Mouse (Mus musculus): ENCODE data around the gene Smim17. TPM values are rescaled to one million over a fixed set of nuclear protein-coding genes. Genes with fewer than 3 reads are reported as not detected.

The Smim17 gene
- polyA plus RNA-seq, 1 experiment from 2014 or later = not detected

GRCm38 (mm10) chr7:6383044-6383455, 15.5 kb upstream of the Smim17 start, which contains the start of gene Zfp28:
Zfp28 (plus strand) TSS chr7:6383295.
- peak within 1 kb of the TSS; percentile 47 for H3K4me3 ChIP-seq (ENCODE audit: inconsistent target)
- 0% methylated on average over 28 of the region's 28 CpGs for WGBS (ENCODE audit: missing documents)
- no peaks in the 10 kb centered on the region for H3K79me2 ChIP-seq (ENCODE audit: inconsistent target)
- H3K27ac ChIP-seq = peak within 1 kb of the TSS; percentile 21; the same call in 1 of the 2 replicates
- peaks cover 8% of the 10 kb centered on the region; the same call in 1 of the 2 replicates for H3K36me3 ChIP-seq (ENCODE audit: inconsistent target)

GRCm38 (mm10) chr7:6384011-6384410, 14.5 kb upstream of the Smim17 start:
- H3K4me3 ChIP-seq (ENCODE audit: inconsistent target) = peak overlapping the region; percentile 47; the same call in 1 of the 2 replicates
- no peaks in the 10 kb centered on the region for H3K79me2 ChIP-seq (ENCODE audit: inconsistent target)
- WGBS (ENCODE audit: missing documents) = 6% methylated on average over 8 of the region's 8 CpGs
- H3K36me3 ChIP-seq (ENCODE audit: inconsistent target) = peaks cover 2% of the 10 kb centered on the region; the same call in 1 of the 2 replicates
- peak overlapping the region; percentile 21; the same call in 1 of the 2 replicates for H3K27ac ChIP-seq

GRCm38 (mm10) chr7:6386995-6387394, 11.5 kb upstream of the Smim17 start:
- WGBS (ENCODE audit: missing documents) = 100% methylated on average over 5 of the region's 8 CpGs
- H3K27ac ChIP-seq = no peak overlapping the region
- peaks cover 28% of the 10 kb centered on the region for H3K36me3 ChIP-seq (ENCODE audit: inconsistent target)
- no peaks in the 10 kb centered on the region for H3K79me2 ChIP-seq (ENCODE audit: inconsistent target)
- H3K4me3 ChIP-seq (ENCODE audit: inconsistent target) = no peak overlapping the region

GRCm38 (mm10) chr7:6388971-6389370, 9.5 kb upstream of the Smim17 start:
- no peaks in the 10 kb centered on the region for H3K79me2 ChIP-seq (ENCODE audit: inconsistent target)
- H3K36me3 ChIP-seq (ENCODE audit: inconsistent target) = peaks cover 46% of the 10 kb centered on the region
- H3K27ac ChIP-seq = no peak overlapping the region
- 76% methylated on average over 5 of the region's 5 CpGs for WGBS (ENCODE audit: missing documents)
- no peak overlapping the region for H3K4me3 ChIP-seq (ENCODE audit: inconsistent target)

- peaks cover 50% of the 10 kb centered on the region for H3K36me3 ChIP-seq (ENCODE audit: inconsistent target)
- WGBS (ENCODE audit: missing documents) = 89% methylated on average over 4 of the region's 5 CpGs
- no peaks in the 10 kb centered on the region for H3K79me2 ChIP-seq (ENCODE audit: inconsistent target)
- H3K27ac ChIP-seq = no peak overlapping the region
- no peak overlapping the region for H3K4me3 ChIP-seq (ENCODE audit: inconsistent target)
Measured at GRCm38 (mm10) chr7:6389449-6389848, 9.1 kb upstream of the Smim17 start.

- no peaks in the 10 kb centered on the region for H3K36me3 ChIP-seq (ENCODE audit: inconsistent target)
- no peak within 1 kb of the TSS for H3K27ac ChIP-seq
- no peak within 1 kb of the TSS for H3K4me3 ChIP-seq (ENCODE audit: inconsistent target)
- no peaks in the 10 kb centered on the region for H3K79me2 ChIP-seq (ENCODE audit: inconsistent target)
- 2% methylated on average over 17 of the region's 17 CpGs for WGBS (ENCODE audit: missing documents)
Measured at GRCm38 (mm10) chr7:6410043-6410442, 11.5 kb downstream of the Smim17 start, which contains the start of gene Gm20715. Gm20715 (plus strand) TSS chr7:6410277.

- WGBS (ENCODE audit: missing documents) = 14% methylated on average over 17 of the region's 22 CpGs
- no peak overlapping the region for H3K27ac ChIP-seq
- no peak overlapping the region for H3K4me3 ChIP-seq (ENCODE audit: inconsistent target)
- no peaks in the 10 kb centered on the region for H3K36me3 ChIP-seq (ENCODE audit: inconsistent target)
- no peaks in the 10 kb centered on the region for H3K79me2 ChIP-seq (ENCODE audit: inconsistent target)
Measured at GRCm38 (mm10) chr7:6414626-6415441, 16.3 kb downstream of the Smim17 start.

GRCm38 (mm10) chr7:6415442-6415787, 16.9 kb downstream of the Smim17 start:
- 26% methylated on average over 8 of the region's 8 CpGs for WGBS (ENCODE audit: missing documents)
- Histone ChIP-seq H3K79me2 (ENCODE audit: inconsistent target) (no peaks in the 10 kb centered on the region), H3K4me3 (ENCODE audit: inconsistent target) (no peak overlapping the region), H3K27ac (no peak overlapping the region), H3K36me3 (ENCODE audit: inconsistent target) (no peaks in the 10 kb centered on the region)

- Histone ChIP-seq H3K36me3 (ENCODE audit: inconsistent target) (no peaks in the 10 kb centered on the region), H3K4me3 (ENCODE audit: inconsistent target) (no peak overlapping the region), H3K27ac (no peak overlapping the region), H3K79me2 (ENCODE audit: inconsistent target) (no peaks in the 10 kb centered on the region)
- 63% methylated on average over 6 of the region's 6 CpGs for WGBS (ENCODE audit: missing documents)
Measured at GRCm38 (mm10) chr7:6419894-6420293, 21.4 kb downstream of the Smim17 start.

- WGBS (ENCODE audit: missing documents) = 80% methylated on average over 3 of the region's 3 CpGs
- Histone ChIP-seq H3K27ac (no peak overlapping the region), H3K79me2 (ENCODE audit: inconsistent target) (no peaks in the 10 kb centered on the region), H3K4me3 (ENCODE audit: inconsistent target) (no peak overlapping the region), H3K36me3 (ENCODE audit: inconsistent target) (no peaks in the 10 kb centered on the region)
Measured at GRCm38 (mm10) chr7:6429381-6429780, 30.9 kb downstream of the Smim17 start.

GRCm38 (mm10) chr7:6430342-6430741, 31.8 kb downstream of the Smim17 start:
- no peak overlapping the region for H3K4me3 ChIP-seq (ENCODE audit: inconsistent target)
- H3K27ac ChIP-seq = no peak overlapping the region
- no peaks in the 10 kb centered on the region for H3K79me2 ChIP-seq (ENCODE audit: inconsistent target)
- WGBS (ENCODE audit: missing documents) = 21% methylated on average over 2 of the region's 2 CpGs
- no peaks in the 10 kb centered on the region for H3K36me3 ChIP-seq (ENCODE audit: inconsistent target)

GRCm38 (mm10) chr7:6438388-6438787, 39.9 kb downstream of the Smim17 start, which contains the start of gene Olfr1344:
Olfr1344 (plus strand) TSS chr7:6438688.
- WGBS (ENCODE audit: missing documents) = 63% methylated on average over 3 of the region's 3 CpGs

GRCm38 (mm10) chr7:6441173-6441572, 42.7 kb downstream of the Smim17 start:
- Histone ChIP-seq H3K4me3 (ENCODE audit: inconsistent target) (no peak overlapping the region), H3K27ac (no peak overlapping the region)
- WGBS (ENCODE audit: missing documents) = 44% methylated on average over 2 of the region's 2 CpGs

More at GRCm38 (mm10) chr7:6438388-6438787, 39.9 kb downstream of the Smim17 start, which contains the start of gene Olfr1344:
- Histone ChIP-seq H3K27ac (no peak within 1 kb of the TSS), H3K79me2 (ENCODE audit: inconsistent target) (no peaks in the 10 kb centered on the region), H3K36me3 (ENCODE audit: inconsistent target) (no peaks in the 10 kb centered on the region), H3K4me3 (ENCODE audit: inconsistent target) (no peak within 1 kb of the TSS)

GRCm38 (mm10) chr7:6447771-6448170, 49.3 kb downstream of the Smim17 start:
- Histone ChIP-seq H3K79me2 (ENCODE audit: inconsistent target) (no peaks in the 10 kb centered on the region), H3K36me3 (ENCODE audit: inconsistent target) (no peaks in the 10 kb centered on the region), H3K4me3 (ENCODE audit: inconsistent target) (no peak overlapping the region), H3K27ac (no peak overlapping the region)
- WGBS (ENCODE audit: missing documents) = 10% methylated on average over 5 of the region's 5 CpGs

More at GRCm38 (mm10) chr7:6441173-6441572, 42.7 kb downstream of the Smim17 start:
- Histone ChIP-seq H3K79me2 (ENCODE audit: inconsistent target) (no peaks in the 10 kb centered on the region), H3K36me3 (ENCODE audit: inconsistent target) (no peaks in the 10 kb centered on the region)

GRCm38 (mm10) chr7:6455868-6456267, 57.4 kb downstream of the Smim17 start, which contains the start of gene Olfr1336:
Olfr1336 (plus strand) TSS chr7:6456168.
- H3K4me3 ChIP-seq (ENCODE audit: inconsistent target) = no peak within 1 kb of the TSS
- H3K27ac ChIP-seq = no peak within 1 kb of the TSS
- H3K36me3 ChIP-seq (ENCODE audit: inconsistent target) = no peaks in the 10 kb centered on the region
- no peaks in the 10 kb centered on the region for H3K79me2 ChIP-seq (ENCODE audit: inconsistent target)
